Mouse (Mus musculus): Measurements from ENCODE around the gene Mapkapk3. TPM values are rescaled to one million over a fixed set of nuclear protein-coding genes. Genes with fewer than 3 reads are reported as not detected.
"Not testable (repeated sequence)": the region's sequence is repeated elsewhere in the genome, so short reads cannot be mapped to it uniquely, and the experiment has no call there.

The Mapkapk3 gene
- polyA plus RNA-seq, 1 experiment from 2014 or later: 2.1 TPM

DNA sequence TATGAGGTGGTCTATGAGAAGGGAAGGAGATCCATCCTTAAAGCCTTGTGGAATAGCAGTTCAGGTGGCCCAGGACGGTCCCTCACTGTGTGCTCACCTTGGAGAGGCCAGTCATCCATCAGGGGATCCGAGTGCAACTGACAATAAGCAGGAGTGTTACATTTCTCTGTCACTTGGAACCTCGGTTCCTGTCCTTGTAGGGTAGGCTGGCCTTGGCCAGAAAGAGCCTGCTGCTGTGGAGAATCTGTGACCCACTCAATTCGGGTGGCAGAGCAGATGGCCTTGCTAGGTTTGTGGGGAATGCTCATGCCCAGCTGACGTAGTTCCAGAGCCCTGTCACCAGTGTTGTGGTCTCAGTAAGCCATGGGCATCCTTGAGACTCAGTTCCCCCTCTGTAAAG is 19.9 kb upstream of the Mapkapk3 start:
- H3K27ac ChIP-seq (ENCODE audit: low read depth, low read length): no peak overlapping the region
- no peaks in the 10 kb centered on the region for H3K36me3 ChIP-seq (ENCODE audit: control insufficient read depth, insufficient read depth, low read length)
- 71% methylated on average over 5 of the region's 5 CpGs for WGBS
- H3K4me3 ChIP-seq (ENCODE audit: low read depth, low read length): no peak overlapping the region
- no peaks in the 10 kb centered on the region for H3K4me1 ChIP-seq (ENCODE audit: control insufficient read depth, insufficient read depth, low read length)
- H3K9me3 ChIP-seq (ENCODE audit: control insufficient read depth, low read length): no peaks in the 10 kb centered on the region
- H3K9ac ChIP-seq (replicated peaks; ENCODE audit: low read depth, low read length): no peak overlapping the region
- no peak for ATAC-seq (ENCODE audit: low read depth)
- H3K4me2 ChIP-seq (ENCODE audit: low read depth, low read length): no peak overlapping the region
- H3K27me3 ChIP-seq (ENCODE audit: control insufficient read depth, insufficient read depth, low read length): no peaks in the 10 kb centered on the region

GRCm38 (mm10) chr9:107309171-107309570 is 19.5 kb upstream of the Mapkapk3 start:
- no peak for ATAC-seq (ENCODE audit: low read depth)
- H3K9ac ChIP-seq (replicated peaks; ENCODE audit: low read depth, low read length): no peak overlapping the region
- H3K27me3 ChIP-seq (ENCODE audit: control insufficient read depth, insufficient read depth, low read length): no peaks in the 10 kb centered on the region
- H3K9me3 ChIP-seq (ENCODE audit: control insufficient read depth, low read length): no peaks in the 10 kb centered on the region
- no peaks in the 10 kb centered on the region for H3K4me1 ChIP-seq (ENCODE audit: control insufficient read depth, insufficient read depth, low read length)
- no peaks in the 10 kb centered on the region for H3K36me3 ChIP-seq (ENCODE audit: control insufficient read depth, insufficient read depth, low read length)
- WGBS: 84% methylated on average over 9 of the region's 9 CpGs
- no peak overlapping the region for H3K27ac ChIP-seq (ENCODE audit: low read depth, low read length)
- H3K4me3 ChIP-seq (ENCODE audit: low read depth, low read length): no peak overlapping the region
- no peak overlapping the region for H3K4me2 ChIP-seq (ENCODE audit: low read depth, low read length)

DNA sequence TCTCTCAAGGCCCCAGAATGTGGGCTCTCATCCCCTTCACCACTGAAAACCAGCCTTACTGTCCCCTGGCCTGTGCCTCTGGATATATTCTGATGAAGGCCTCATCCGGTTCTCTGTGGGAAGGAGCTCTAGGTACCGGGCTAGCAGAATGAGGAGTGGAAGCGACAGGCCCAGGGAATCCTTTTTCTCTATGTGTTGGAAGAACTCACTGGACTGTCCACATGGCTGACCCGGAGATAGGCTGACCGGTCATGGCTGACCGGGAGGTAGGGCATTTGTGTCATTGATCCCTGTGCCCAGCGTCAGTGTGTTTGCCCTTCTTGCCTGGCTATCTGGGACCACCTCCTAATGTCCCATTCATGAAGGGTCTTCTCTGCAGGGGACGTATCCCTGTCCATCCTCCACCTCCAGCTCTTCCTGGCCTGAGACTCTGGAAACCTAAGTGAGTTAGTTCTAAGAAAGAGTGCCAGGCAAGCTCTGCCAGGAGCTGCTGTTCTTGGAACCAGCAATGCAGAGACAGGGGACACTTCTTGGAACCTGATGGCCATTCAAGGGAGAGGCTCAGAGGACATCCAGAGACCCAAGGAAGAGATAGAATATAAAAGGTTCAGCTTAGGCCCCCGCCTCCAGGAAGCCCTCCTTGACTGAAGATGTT is 18.8 kb upstream of the Mapkapk3 start:
- ATAC-seq (ENCODE audit: low read depth): no peak
- H3K27me3 ChIP-seq (ENCODE audit: control insufficient read depth, insufficient read depth, low read length): no peaks in the 10 kb centered on the region
- H3K9me3 ChIP-seq (ENCODE audit: control insufficient read depth, low read length): no peaks in the 10 kb centered on the region
- no peaks in the 10 kb centered on the region for H3K4me1 ChIP-seq (ENCODE audit: control insufficient read depth, insufficient read depth, low read length)
- H3K36me3 ChIP-seq (ENCODE audit: control insufficient read depth, insufficient read depth, low read length): no peaks in the 10 kb centered on the region
- no peak overlapping the region for H3K4me2 ChIP-seq (ENCODE audit: low read depth, low read length)
- 90% methylated on average over 9 of the region's 9 CpGs for WGBS
- no peak overlapping the region for H3K9ac ChIP-seq (replicated peaks; ENCODE audit: low read depth, low read length)
- H3K27ac ChIP-seq (ENCODE audit: low read depth, low read length): no peak overlapping the region
- H3K4me3 ChIP-seq (ENCODE audit: low read depth, low read length): no peak overlapping the region

DNA sequence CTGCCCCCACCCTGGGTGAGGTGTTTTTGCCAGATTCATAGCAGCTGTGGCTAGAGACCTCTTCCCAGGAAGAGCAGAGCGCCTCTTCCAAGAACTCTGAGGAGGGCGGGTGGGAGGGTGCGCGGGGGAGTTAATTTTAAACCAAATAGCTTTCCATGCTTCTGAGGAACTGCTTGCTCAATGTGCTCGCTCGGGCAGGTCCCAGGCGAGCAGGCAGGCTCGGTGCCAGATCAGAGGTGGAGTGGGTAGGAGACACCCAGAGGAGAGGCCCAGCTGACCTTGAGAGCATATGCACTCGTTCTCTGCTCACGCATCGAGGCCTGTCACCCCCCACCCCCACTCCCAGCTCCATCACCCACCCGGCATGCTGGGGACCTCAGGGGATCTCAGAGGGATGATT is 18.2 kb upstream of the Mapkapk3 start:
- Histone ChIP-seq H3K4me2 (ENCODE audit: low read depth, low read length) (no peak overlapping the region), H3K9ac (replicated peaks; ENCODE audit: low read depth, low read length) (no peak overlapping the region), H3K4me3 (ENCODE audit: low read depth, low read length) (no peak overlapping the region), H3K9me3 (ENCODE audit: control insufficient read depth, low read length) (no peaks in the 10 kb centered on the region), H3K27ac (ENCODE audit: low read depth, low read length) (no peak overlapping the region), H3K4me1 (ENCODE audit: control insufficient read depth, insufficient read depth, low read length) (no peaks in the 10 kb centered on the region), H3K27me3 (ENCODE audit: control insufficient read depth, insufficient read depth, low read length) (no peaks in the 10 kb centered on the region), H3K36me3 (ENCODE audit: control insufficient read depth, insufficient read depth, low read length) (no peaks in the 10 kb centered on the region)
- ATAC-seq (ENCODE audit: low read depth): no peak
- whole genome bisulfite sequencing: 64% methylated on average over 11 of the region's 12 CpGs

DNA sequence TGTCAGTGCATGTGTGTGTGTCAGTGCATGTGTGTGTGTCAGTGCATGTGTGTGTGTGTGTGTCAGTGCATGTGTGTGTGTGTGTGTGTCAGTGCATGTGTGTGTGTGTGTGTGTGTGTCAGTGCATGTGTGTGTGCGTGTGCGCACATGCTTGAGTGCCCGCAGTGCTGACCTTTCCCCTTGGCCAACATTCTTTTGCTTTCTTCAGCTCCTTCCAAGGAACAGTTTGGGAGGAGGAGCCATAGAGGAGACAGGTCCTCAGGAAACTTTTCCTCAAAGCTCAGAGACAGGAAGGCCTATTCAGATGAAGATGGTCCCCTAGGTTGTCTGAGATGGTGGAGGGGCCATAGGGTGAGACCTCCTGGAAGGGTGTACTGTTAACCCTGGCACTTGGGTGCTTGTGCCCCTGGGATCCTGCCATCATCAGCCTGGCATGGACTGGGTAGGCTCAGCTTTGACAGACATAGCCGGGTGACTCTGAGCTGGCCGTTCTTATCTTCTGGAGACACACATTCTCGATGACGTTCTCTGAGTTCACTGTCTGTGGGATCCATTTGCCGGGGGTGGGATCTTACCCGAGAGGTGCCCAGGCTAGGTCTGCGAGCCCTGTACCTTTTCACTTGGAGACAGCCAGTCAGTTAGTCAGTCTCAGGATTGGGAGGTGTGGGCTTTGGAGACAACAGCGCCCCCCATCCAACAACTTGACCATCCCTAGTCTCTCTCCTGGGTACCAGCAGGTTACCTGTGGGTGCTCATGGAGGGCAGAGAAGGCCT is 17.6 kb upstream of the Mapkapk3 start:
- ATAC-seq (ENCODE audit: low read depth): no peak
- no peaks in the 10 kb centered on the region for H3K36me3 ChIP-seq (ENCODE audit: control insufficient read depth, insufficient read depth, low read length)
- no peak overlapping the region for H3K9ac ChIP-seq (replicated peaks; ENCODE audit: low read depth, low read length)
- H3K27me3 ChIP-seq (ENCODE audit: control insufficient read depth, insufficient read depth, low read length): no peaks in the 10 kb centered on the region
- no peak overlapping the region for H3K4me2 ChIP-seq (ENCODE audit: low read depth, low read length)
- H3K4me3 ChIP-seq (ENCODE audit: low read depth, low read length): no peak overlapping the region
- H3K4me1 ChIP-seq (ENCODE audit: control insufficient read depth, insufficient read depth, low read length): no peaks in the 10 kb centered on the region
- H3K27ac ChIP-seq (ENCODE audit: low read depth, low read length): no peak overlapping the region
- 93% methylated on average over 11 of the region's 11 CpGs for WGBS
- H3K9me3 ChIP-seq (ENCODE audit: control insufficient read depth, low read length): no peaks in the 10 kb centered on the region

DNA sequence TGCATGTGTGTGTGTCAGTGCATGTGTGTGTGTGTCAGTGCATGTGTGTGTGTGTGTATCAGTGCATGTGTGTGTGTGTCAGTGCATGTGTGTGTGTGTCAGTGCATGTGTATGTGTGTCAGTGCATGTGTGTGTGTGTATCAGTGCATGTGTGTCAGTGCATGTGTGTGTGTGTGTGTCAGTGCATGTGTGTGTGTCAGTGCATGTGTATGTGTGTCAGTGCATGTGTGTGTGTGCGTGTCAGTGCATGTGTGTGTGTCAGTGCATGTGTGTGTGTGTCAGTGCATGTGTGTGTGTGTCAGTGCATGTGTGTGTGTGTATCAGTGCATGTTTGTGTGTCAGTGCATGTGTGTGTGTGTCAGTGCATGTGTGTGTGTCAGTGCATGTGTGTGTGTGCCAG is 17.0 kb upstream of the Mapkapk3 start:
- not testable (repeated sequence) for ATAC-seq (ENCODE audit: low read depth); H3K4me1 ChIP-seq (ENCODE audit: control insufficient read depth, insufficient read depth, low read length); H3K4me2 ChIP-seq (ENCODE audit: low read depth, low read length); H3K9me3 ChIP-seq (ENCODE audit: control insufficient read depth, low read length); H3K9ac ChIP-seq (replicated peaks; ENCODE audit: low read depth, low read length); H3K4me3 ChIP-seq (ENCODE audit: low read depth, low read length); H3K36me3 ChIP-seq (ENCODE audit: control insufficient read depth, insufficient read depth, low read length); H3K27me3 ChIP-seq (ENCODE audit: control insufficient read depth, insufficient read depth, low read length); H3K27ac ChIP-seq (ENCODE audit: low read depth, low read length)
- 100% methylated on average over 1 of the region's 1 CpGs for WGBS

DNA sequence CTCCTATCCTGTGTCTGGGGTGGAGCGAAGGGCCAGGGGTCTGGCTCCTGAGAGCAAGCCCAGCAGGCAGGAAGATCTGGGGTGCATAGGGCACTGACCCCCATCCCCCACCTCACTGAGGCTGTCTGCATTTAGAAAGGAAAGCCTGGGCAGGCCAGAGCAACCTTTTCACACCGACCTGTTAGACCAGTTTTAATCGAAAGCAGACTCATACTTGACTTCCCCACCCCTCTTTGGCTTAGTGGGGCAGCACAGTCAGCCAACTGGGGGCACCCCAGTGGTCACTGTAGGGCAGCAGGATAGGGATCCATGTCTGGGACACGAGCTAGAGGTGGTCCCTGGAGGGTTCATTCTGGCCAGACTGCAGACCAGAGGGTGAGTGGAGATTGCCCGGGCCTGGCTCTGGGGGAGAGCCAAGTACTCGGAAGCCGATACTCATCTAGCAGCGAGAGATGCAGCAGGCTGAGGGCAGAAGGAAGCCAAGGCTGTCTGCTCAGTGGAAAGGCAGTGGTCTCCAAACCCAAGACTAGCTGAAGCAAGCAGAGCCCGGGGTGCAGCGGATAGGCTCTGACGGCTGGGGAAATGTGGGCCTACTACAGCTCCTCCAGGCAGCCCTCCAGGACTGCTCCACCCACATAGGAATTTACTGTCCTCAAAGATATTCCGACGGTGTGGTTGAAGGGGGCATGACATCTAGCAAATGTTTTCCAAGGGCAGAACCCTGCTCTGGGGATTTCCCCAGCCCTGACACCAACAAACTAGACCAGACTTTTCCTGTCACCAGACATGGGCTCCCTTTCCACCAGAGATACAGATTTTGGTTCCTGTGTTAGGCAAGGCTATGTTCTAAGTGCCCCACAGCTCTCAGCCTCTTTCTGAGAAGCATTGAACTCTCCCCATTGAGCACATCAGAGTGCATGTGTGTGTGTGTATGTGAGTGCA is 16.2 kb upstream of the Mapkapk3 start:
- H3K4me1 ChIP-seq (ENCODE audit: control insufficient read depth, insufficient read depth, low read length): no peaks in the 10 kb centered on the region
- ATAC-seq (ENCODE audit: low read depth): no peak
- H3K27me3 ChIP-seq (ENCODE audit: control insufficient read depth, insufficient read depth, low read length): no peaks in the 10 kb centered on the region
- H3K36me3 ChIP-seq (ENCODE audit: control insufficient read depth, insufficient read depth, low read length): peaks cover 2% of the 10 kb centered on the region; the same call in 1 of the 2 replicates
- no peaks in the 10 kb centered on the region for H3K9me3 ChIP-seq (ENCODE audit: control insufficient read depth, low read length)
- H3K27ac ChIP-seq (ENCODE audit: low read depth, low read length): no peak overlapping the region
- 69% methylated on average over 13 of the region's 13 CpGs for WGBS
- no peak overlapping the region for H3K9ac ChIP-seq (replicated peaks; ENCODE audit: low read depth, low read length)
- H3K4me3 ChIP-seq (ENCODE audit: low read depth, low read length): no peak overlapping the region
- no peak overlapping the region for H3K4me2 ChIP-seq (ENCODE audit: low read depth, low read length)

GRCm38 (mm10) chr9:107305012-107305411 is 15.3 kb upstream of the Mapkapk3 start:
- Histone ChIP-seq H3K27me3 (ENCODE audit: control insufficient read depth, insufficient read depth, low read length) (no peaks in the 10 kb centered on the region), H3K9me3 (ENCODE audit: control insufficient read depth, low read length) (no peaks in the 10 kb centered on the region), H3K36me3 (ENCODE audit: control insufficient read depth, insufficient read depth, low read length) (peaks cover 5% of the 10 kb centered on the region; the same call in 1 of the 2 replicates), H3K4me1 (ENCODE audit: control insufficient read depth, insufficient read depth, low read length) (no peaks in the 10 kb centered on the region), H3K9ac (replicated peaks; ENCODE audit: low read depth, low read length) (no peak overlapping the region), H3K4me2 (ENCODE audit: low read depth, low read length) (no peak overlapping the region), H3K4me3 (ENCODE audit: low read depth, low read length) (no peak overlapping the region), H3K27ac (ENCODE audit: low read depth, low read length) (no peak overlapping the region)
- ATAC-seq (ENCODE audit: low read depth): no peak
- WGBS: 91% methylated on average over 4 of the region's 4 CpGs

Data from neural tube, embryonic 14.5 days (tissue).